Mouse (Mus musculus) thymus, postnatal 14 days (tissue): Measurements from ENCODE around the gene Ccdc87.
A peak's percentile ranks its signal among the peaks of the same experiment; 100 is the strongest.
"Not testable (repeated sequence)": the region's sequence is repeated elsewhere in the genome, so short reads cannot be mapped to it uniquely, and the experiment has no call there.

Experiments
- DNase-seq: peaks from one replicate; pipeline ENCODE4 v3.0.0; 2021

Ccdc87 gene

GRCm38 (mm10) chr19:4840848-4841247, 1.7 kb downstream of the Ccdc87 start:
- no peak for DNase-seq

- DNase-seq, result no peak
Measured at GRCm38 (mm10) chr19:4842611-4843010, 3.4 kb downstream of the Ccdc87 start.

GRCm38 (mm10) chr19:4845846-4846245, 6.7 kb downstream of the Ccdc87 start:
- no peak for DNase-seq

- DNase-seq, result peak; percentile 38
Measured at GRCm38 (mm10) chr19:4847490-4847889, 8.3 kb downstream of the Ccdc87 start.

- DNase-seq, result no peak
Measured at GRCm38 (mm10) chr19:4849800-4850199, 10.6 kb downstream of the Ccdc87 start.

- no peak for DNase-seq
Measured at GRCm38 (mm10) chr19:4850281-4850680, 11.1 kb downstream of the Ccdc87 start.

- no peak for DNase-seq
Measured at GRCm38 (mm10) chr19:4854552-4855469, 15.6 kb downstream of the Ccdc87 start, which contains the start of gene Ctsf. TSS of gene Ctsf (plus strand) at chr19:4855130.

- DNase-seq, result no peak
Measured at GRCm38 (mm10) chr19:4855470-4855820, 16.3 kb downstream of the Ccdc87 start.

- DNase-seq, result no peak
Measured at GRCm38 (mm10) chr19:4855951-4856350, 16.8 kb downstream of the Ccdc87 start.

- no peak for DNase-seq
Measured at GRCm38 (mm10) chr19:4859081-4859480, 19.9 kb downstream of the Ccdc87 start.

GRCm38 (mm10) chr19:4863048-4863447, 23.9 kb downstream of the Ccdc87 start:
- DNase-seq, result no peak

- DNase-seq, result peak; percentile 35
Measured at GRCm38 (mm10) chr19:4865147-4865546, 26.0 kb downstream of the Ccdc87 start.

GRCm38 (mm10) chr19:4874613-4875012, 35.4 kb downstream of the Ccdc87 start:
- not testable (repeated sequence) for DNase-seq

- no peak for DNase-seq
Measured at GRCm38 (mm10) chr19:4876241-4876640, 37.1 kb downstream of the Ccdc87 start.

- DNase-seq, result no peak
Measured at GRCm38 (mm10) chr19:4876755-4877154, 37.6 kb downstream of the Ccdc87 start.

- peak; percentile 14 for DNase-seq
Measured at GRCm38 (mm10) chr19:4877785-4878184, 38.6 kb downstream of the Ccdc87 start, which contains the start of gene Actn3. TSS of gene Actn3 (minus strand) at chr19:4877909.

- peak; percentile 96 for DNase-seq
Measured at GRCm38 (mm10) chr19:4878405-4879323, 39.5 kb downstream of the Ccdc87 start, which contains the start of gene Zdhhc24. TSS of gene Zdhhc24 (plus strand) at chr19:4878668.

GRCm38 (mm10) chr19:4879324-4879703, 40.1 kb downstream of the Ccdc87 start:
- no peak for DNase-seq

- DNase-seq, result no peak
Measured at GRCm38 (mm10) chr19:4883961-4884360, 44.8 kb downstream of the Ccdc87 start.

- DNase-seq, result no peak
Measured at GRCm38 (mm10) chr19:4889791-4890190, 50.6 kb downstream of the Ccdc87 start.

- no peak for DNase-seq
Measured at GRCm38 (mm10) chr19:4891798-4892197, 52.6 kb downstream of the Ccdc87 start.
